Mouse (Mus musculus) spleen, adult 2 months (tissue): Measurements from ENCODE around the gene Tmem266.

Experiments used
- CTCF ChIP-seq: fragments of 200-500 bp; IDR thresholded peaks from 2 replicates; pipeline ENCODE4 v1.5.1; 2011; ENCODE audit warnings: mild to moderate bottlenecking, inconsistent platforms; ENCODE audit not compliant: insufficient read depth, insufficient read length, insufficient replicate concordance; ENCODE audit errors: extremely low read depth
- POLR2A ChIP-seq: fragments of 200-500 bp; IDR thresholded peaks from 2 replicates; pipeline ENCODE4 v1.6.1; 2011; ENCODE audit warnings: low read depth, low read length, inconsistent platforms

DNA sequence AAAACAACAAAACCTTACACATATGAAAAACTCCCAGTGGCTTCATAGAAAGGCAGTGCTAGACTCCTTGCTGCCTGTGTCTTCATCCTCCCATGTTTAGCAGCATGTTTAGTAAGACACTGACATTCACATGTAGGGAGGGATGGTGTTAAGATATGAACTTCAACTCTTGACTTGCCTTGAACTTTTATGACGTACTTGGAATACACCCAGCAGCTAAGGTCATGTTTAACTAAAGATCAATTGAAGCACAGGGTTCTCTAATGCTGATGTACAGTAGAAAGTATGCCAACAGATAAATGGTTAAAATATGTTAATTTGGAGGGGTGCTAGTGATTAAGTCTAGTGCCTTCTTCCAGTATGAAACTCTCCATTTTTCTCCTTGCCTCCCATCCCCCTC is 4.1 kb upstream of the Tmem266 start:
- no peak for TF ChIP-seq CTCF
- no peak for TF ChIP-seq POLR2A
